Mouse (Mus musculus) lung, adult 2 months (tissue): Measurements from ENCODE around the gene Tmem108.

Experiments used
- CTCF ChIP-seq: fragments of 200-500 bp; IDR thresholded peaks from 2 replicates; pipeline ENCODE4 v1.5.1; 2011; ENCODE audit warnings: mild to moderate bottlenecking, low read length, control low read depth; ENCODE audit not compliant: insufficient read depth
- POLR2A ChIP-seq: fragments of 200-500 bp; IDR thresholded peaks from 2 replicates; pipeline ENCODE4 v1.6.1; 2011; ENCODE audit warnings: low read depth, mild to moderate bottlenecking, control low read depth, low read length, borderline replicate concordance; ENCODE audit errors: extremely low read depth

GRCm38 (mm10) chr9:103668830-103669229 is 92.8 kb downstream of the Tmem108 start:
- TF ChIP-seq POLR2A (no peak), CTCF (no peak)
